Mouse (Mus musculus) cerebellum, adult 9-11 months (tissue): ENCODE data around the gene Fmod.

Source experiments
- DNase-seq: peaks from one replicate; pipeline ENCODE4 v3.0.0; 2022

Gene Fmod

DNA sequence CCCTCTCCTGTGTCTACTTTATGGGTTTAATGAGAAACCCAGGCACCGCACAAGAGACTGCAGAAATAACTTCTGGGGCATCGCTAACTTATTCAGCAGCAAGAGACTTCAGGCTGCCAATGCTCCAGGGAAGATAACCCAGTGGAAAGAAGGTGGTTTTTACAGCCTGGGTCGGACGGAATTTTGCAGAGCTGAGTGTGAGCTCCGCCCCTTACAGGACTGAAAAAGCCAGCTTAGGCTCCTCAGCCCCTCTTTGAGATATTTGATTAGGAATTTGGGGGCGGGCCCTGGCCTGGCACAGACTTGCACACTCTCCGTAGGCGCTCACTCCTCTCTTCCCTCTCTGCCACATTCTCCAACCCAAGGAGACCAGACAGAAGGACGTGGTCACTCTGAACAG, at the start of gene Fmod:
Fmod (plus strand) TSS at position 83 of the 400 bp plus-strand sequence.
- no peak for DNase-seq

DNA sequence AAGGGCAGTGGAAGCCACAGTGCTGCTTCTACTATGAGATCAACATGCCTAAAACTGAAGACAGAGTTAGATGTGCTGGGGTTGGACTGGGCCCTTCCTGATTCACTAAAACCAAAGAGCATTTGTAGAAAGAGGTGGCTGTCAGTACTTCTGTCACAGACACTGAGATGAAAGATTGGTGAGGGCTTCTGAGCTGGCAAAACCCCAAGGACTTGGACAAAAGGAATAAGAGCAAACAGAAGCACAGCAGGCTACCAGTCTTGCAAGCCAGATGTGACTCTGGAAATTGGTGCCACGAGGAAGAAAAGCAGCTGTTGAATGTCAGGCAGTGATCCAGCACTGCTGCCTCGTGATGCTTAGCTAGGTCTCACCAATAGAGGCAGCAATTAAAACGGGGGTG, 48.2 kb upstream of the Fmod start:
- DNase-seq, result no peak

DNA sequence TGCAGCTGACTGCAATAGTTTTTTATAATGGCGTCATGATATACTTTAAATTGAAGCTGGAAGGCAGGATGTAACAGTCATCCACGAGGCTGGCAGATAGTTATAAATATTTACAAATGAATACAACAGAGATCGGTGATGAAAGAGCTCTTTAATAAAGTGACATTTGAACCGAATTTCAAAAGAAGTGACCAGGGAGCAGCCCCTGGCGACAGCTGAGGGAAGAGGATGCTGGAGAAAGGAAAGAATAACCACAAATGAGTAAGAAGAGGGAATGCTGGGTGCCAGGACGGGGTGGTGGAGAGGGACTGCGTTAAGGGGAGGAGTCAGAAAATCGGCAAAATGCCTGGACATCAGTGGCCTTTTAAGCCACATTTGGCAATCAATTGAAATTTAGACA, 45.8 kb upstream of the Fmod start:
- DNase-seq, result no peak

DNA sequence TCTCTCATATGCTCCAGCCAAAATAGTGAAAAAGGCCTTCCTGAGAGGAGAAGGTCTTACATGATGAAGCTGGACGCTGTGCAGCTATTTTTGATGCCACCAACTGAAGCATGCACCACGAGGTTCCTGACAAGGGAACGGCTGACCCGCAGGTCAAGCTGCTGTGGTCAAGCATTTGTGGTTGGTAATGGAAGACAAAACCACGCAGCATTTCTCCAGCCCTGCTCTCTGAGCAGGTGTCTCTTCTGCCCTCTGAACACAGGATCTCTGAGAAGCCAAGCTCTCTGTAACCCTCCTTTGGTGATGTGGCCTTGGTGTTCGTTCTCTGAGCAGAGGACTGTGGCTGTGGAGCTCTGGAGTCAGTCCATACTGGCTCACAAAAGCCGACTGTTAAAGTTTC, 31.6 kb upstream of the Fmod start:
- DNase-seq, result no peak

DNA sequence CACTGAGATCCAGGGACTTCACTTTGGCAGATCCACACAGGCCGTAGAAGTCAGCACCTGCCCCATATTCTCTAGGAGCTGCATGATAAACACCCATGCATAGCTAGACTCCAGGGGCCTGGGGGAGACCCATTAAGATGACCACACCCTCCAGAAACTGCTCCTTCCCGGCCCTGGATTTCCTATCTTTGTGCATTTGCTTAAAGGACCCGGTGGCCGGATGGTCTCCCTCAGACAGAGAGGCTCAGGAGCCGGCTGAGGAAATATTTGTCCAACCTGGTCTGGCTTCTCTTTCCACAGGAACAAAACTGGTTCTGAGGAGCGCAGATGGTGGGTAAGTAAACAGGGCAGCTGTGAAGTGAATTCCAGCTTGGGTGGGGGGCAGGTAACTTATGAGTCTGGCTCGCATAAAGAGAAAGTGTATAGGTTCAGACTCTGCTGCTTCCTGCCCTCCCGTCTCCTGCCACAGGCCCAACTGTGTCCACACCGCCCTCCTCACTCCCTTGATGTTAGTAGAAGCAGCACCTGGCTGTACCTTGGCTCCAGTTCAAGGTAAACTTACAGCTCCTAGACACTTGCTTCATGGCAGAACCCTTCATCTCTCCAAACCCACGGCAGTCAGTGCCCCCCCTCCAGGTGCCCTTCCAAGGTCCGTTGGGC, 30.8 kb upstream of the Fmod start:
- DNase-seq, result no peak

GRCm38 (mm10) chr1:134024293-134024971, 12.6 kb upstream of the Fmod start:
- DNase-seq, result no peak

DNA sequence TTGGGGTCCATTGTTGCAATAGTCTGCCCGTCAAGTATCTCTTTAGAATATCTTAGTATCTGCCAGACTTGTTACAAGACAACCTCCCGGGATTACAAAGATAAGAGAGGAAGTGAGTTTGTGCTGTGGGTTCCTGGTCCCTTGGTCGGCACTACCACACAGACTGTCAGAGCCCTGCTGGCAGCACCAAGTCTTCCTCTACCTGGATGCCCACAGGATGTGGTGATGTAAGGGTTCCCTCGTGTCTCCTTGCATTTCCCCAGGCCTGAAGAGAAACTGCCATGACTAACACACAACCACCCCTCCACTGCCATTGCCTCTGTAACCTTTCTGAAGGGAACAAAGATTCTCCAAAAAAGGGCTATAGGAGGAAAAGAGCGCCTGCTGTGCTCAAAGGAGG, 11.1 kb upstream of the Fmod start:
- DNase-seq, result no peak

DNA sequence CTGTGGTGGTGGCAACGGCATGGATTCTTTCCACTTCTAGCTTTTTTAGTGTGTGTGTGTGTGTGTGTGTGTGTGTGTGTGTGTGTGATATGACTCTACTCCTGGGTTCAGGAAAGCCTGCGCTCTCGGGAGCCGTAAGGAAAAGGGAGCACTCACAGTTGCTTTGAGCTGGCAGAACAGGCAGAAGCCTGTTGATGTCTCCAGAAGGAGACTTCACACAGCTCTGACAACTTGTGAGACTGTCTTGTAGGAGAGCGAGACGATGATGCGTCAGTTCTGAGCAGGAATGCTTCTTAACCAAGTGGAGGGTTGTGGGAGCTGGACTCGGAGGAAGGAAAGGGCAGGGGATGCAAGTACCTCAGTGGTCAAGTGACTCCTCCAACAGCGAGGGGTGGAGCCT, 10.3 kb upstream of the Fmod start:
- no peak for DNase-seq

DNA sequence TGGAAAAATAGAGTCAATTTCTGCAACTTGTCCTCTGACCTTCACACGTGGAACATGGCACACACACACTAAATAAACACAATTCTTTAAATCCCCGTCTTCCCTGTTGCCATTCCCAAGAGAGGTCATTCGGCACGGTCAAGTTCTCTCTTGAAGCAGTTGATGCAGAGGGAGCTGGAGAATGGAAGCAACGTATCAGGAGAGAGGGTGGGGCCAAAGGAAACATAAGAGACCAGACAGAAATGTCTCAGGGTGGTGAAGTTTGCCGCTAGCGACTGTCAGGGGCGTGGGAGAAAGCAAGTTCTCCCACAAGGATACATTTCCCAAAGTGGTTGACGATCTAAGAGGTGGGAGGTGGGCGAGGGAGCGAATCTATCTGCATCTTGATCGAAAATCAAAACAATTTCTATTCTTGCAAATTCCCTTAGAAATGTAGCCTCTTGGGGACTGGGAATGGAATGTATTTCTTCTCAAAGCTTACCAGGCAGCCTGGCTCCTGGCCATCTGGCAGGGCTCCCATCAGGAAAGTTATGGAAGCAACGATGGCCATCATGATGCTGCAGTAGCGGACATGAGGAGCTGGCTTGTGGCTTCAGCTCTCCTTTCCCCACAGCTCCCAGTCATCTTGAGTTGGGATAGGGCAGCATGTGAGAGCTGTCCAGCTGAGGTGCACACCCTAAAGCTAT, 8.8 kb upstream of the Fmod start:
- DNase-seq, result no peak

DNA sequence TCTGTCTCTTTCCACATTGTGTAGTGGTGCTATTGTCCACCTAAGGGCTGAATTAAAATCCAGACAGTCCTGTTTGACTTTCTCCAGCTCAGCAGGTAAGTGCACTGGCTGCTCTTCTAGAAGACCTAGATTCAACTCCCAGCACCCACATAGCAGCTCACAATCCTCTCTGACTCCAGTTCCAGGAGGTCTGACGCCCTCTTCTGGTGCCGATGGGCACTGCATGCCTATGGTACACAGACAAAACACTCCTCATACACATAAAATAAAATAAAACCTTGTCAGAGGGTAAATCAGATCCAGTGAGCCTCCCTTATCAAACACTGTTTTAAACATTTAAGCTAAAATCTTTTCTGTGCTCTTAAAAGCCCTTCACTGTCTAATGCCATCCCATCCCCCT, 562 bp upstream of the Fmod start:
- DNase-seq, result no peak

DNA sequence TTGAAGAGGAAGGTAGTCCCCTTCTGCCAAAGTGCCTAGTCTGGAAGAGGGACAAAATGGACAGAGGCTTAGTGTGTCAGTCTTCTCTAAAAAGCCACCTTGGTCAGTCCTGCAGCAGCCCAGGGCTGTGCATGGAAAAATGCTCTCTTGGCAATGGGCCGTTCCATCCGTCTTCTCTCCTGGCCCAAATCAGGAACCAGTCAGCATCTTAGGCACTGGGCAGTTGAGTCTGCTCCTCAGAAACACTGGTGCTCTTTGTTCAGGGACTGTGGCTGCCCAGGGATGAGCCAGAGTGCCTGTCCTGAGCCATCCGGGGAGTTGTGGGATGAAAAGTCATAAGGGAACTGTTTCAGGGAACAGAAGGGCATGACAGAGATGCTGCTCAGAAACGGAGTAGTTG, 1.3 kb downstream of the Fmod start:
- no peak for DNase-seq

DNA sequence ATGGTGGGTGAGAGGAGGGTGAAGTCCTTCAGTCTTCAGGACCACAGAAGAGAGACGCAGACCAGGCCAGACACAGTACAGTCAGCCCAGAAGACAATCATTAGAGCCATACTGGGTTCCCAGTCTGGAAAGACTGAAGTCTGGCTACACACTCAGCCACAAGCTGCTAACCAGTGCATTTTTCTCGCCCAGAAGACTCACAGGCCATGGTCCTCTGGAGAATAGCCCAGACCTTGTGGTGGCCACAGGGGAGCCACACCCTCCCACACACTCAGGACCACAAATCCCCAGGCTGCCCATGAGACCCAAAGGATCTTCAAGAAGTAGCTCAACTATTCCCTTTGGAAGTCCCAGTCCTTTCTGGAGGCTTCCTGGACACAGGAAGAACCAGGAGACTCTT, 2.3 kb downstream of the Fmod start:
- DNase-seq, result no peak

DNA sequence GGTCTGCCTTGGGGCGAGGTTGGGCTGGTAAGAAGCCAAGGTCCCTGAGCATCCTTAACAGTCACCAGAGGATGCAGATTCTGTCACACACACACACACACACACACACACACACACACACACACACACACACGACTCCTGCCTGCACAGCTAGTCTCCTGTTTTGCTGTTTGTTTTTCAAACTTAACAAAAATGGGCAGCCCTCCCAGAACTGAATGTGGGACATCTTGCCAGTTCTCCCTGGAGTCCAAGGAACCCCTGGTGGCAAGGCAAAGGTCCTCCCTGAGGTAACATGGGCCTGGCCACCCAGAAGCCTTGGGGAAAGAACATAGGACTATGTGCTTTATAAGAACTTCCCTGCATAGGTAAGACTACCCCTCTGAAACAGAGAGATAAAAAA, 4.8 kb downstream of the Fmod start:
- no peak for DNase-seq

DNA sequence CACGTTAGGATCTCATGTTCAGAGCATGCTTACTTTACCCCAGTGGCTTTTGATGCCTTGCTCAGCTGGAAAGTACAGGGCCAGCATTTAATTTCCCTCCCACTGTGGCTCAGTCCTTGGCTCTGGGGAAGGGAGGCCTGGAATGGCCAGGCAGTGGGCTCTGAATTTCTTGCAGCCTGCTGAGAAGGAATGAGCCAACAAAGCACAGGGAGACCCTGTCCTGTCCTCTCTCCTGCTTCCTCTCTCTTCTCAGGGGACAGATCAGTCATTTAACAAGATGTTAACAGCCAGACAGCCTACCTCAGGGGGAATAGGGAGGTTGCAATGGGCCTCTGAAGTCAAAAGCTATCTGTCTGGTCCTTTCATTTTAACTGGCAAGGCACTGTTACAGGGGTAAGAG, 5.3 kb downstream of the Fmod start:
- no peak for DNase-seq

- no peak for DNase-seq
Measured at GRCm38 (mm10) chr1:134044805-134045204, 7.8 kb downstream of the Fmod start.

DNA sequence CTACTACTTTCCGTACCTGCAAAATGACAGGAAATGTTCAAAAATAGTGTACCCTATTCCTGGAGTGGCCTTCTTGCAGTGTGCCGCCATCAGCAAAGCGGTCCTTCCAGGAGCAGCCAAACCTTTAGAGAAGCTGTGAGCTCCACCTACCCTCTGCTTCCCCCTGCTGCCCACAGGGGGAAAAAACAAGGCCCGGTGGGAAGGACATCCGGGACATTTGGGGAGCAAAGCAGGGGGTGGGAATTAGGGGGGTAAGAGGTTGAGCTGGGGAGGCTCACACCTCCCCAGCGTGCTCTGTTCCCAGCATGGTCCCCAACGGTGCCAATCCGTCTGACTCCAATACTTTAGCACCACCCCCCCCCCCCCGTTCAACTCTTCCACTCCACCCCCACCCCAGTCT, 8.9 kb downstream of the Fmod start:
- peak; percentile 85 for DNase-seq

- no peak for DNase-seq
Measured at GRCm38 (mm10) chr1:134046387-134046786, 9.3 kb downstream of the Fmod start.

GRCm38 (mm10) chr1:134047431-134047830, 10.4 kb downstream of the Fmod start:
- no peak for DNase-seq

DNA sequence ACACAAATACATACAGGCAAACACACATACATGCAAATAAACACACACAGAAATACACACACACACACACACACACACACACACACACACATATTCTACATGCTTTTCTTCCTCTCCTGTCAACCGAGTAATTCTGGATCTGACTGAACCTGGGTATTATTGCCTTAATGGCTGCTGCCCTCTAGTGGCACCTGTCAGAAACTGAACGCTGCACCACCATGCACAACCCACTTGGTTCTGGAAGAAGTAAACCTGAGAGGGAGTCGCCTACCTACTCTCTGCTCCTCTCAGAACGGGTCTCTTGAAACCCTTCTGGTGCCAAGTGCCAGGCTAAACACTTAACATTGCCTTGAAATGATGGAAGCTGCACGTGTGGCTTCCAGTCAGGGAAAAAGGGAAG, 11.7 kb downstream of the Fmod start:
- DNase-seq, result peak; percentile 80

DNA sequence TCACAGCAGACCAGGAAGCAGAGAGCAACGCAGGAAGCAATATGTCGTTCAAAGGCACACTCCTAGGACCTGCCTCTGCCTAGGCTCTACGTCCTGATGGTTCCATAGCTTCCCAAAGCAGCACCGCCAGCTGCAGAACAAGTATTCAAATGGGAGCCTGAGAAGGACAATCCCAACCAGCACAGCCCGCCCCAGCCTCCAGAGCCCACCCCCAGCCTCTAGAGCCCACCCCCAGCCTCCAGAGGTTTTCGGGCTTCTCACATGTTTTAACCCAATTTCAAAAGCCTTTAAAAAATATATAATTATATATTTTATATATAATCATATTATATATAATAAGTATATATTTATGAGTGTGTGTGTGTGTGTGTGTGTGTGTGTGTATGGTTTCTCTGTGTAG, 12.5 kb downstream of the Fmod start:
- DNase-seq, result no peak

DNA sequence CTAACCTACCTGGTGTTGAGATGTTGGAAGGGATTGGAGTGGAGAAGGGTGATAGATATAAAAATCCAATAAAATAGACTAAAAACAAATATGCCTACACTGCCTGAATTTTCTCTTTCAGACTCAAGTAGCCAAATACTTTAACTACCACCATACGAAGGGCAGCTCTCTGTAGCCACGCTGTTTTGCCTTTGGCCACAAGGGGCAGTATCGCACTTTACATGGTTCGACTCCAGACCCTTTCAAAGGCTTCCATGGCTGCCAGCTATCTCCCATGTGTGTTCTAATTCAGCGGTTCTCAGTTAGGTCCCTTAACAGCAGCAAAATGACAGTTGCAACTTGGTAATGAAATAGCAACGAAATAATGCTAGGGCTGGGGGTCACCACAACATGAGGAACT, 16.2 kb downstream of the Fmod start:
- peak; percentile 79 for DNase-seq

- DNase-seq, result no peak
Measured at GRCm38 (mm10) chr1:134055058-134055457, 18.0 kb downstream of the Fmod start.

DNA sequence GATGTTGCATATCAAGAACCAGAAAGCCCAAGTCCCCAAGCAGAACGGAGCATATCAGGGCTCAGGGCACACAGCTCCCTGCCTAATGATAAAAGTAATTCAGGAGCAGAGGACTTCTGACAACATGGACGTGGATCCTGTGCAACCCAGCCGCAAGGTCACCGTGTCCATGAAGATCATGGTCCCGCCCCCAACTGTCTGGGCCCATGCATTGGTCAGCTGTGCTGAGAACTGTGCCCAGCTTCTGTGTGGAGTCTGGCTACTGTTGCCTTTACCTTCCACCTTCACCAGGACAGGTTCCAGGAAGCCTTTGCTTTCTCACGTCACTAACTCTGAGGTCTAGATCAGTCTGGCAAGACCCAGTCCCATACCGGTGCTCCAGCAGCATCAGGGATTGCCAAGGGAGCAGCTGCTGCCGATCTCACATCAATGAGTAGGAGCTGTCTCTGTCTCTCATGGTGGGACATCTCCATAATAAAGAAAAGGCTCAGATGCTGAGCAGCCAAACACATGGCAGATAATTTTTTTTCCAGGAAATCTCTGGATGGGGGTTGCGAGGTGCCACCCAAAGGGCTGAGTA, 18.7 kb downstream of the Fmod start:
- DNase-seq, result no peak

GRCm38 (mm10) chr1:134056285-134056684, 19.2 kb downstream of the Fmod start:
- DNase-seq, result no peak
